Mouse (Mus musculus): ENCODE data around the gene Ctrc.

DNA sequence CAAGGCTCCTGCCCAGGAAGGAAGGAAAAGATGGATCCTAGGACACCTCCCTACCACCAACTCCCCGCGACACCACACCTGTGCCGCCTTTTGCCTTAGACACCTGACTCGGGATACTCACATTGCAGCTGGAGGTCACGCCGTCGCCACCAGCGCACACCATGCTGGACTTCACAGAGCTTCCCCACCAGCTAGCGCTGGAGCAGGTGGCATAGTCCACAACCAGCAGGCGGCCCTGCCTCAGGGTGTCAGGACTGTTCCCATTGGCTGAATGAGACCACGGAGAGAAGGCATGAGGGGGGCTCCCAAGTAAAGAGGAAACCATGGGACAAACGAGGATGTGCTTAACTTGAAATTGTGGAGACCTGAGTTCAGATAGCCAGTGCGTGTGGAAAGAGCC is 27.3 kb downstream of the Ctrc start:
- TF ChIP-seq EP300 (IDR thresholded peaks at IDR 0.05; ENCODE audit: low read depth) (no peak), CTCF (IDR thresholded peaks at IDR 0.05; ENCODE audit: low read depth) (no peak)
